Mouse (Mus musculus) thymus, adult 2 months (tissue): Measurements from ENCODE around the gene Gabarapl2.

Source experiments
- CTCF ChIP-seq: fragments of 200-500 bp; IDR thresholded peaks from 2 replicates; pipeline ENCODE4 v1.5.1; 2012; ENCODE audit warnings: mild to moderate bottlenecking, control low read depth, low read length, moderate library complexity, borderline replicate concordance; ENCODE audit not compliant: control insufficient read depth, poor library complexity, insufficient read depth; ENCODE audit errors: extremely low read depth
- POLR2A ChIP-seq: fragments of 200-500 bp; IDR thresholded peaks from 2 replicates; pipeline ENCODE4 v1.6.1; 2012; ENCODE audit warnings: mild to moderate bottlenecking, low read length, control low read depth, moderate library complexity; ENCODE audit not compliant: control insufficient read depth, poor library complexity, insufficient read depth; ENCODE audit errors: extremely low read depth

- TF ChIP-seq CTCF (no peak), POLR2A (no peak)
These were observed 47.9 kb upstream of the Gabarapl2 start for GRCm38 (mm10) chr8:111892615-111893014.
